Mouse (Mus musculus) adrenal gland, postnatal 0 days (tissue): Measurements from ENCODE around the gene Gpr174. TPM values are rescaled to one million over a fixed set of nuclear protein-coding genes. Genes with fewer than 3 reads are reported as not detected.

ENCODE experiments used
- polyA plus RNA-seq: library from polyadenylated mRNA; unstranded; fragments of >200 nt; fragmentation: Nextera tagmentation; extraction: Ambion mirVana; gene quantifications from 2 replicates; pipeline ENCODE4 v1.2.1, GENCODE M21; 2015

Gpr174 gene
- not detected in 2 replicates for polyA plus RNA-seq

DNA sequence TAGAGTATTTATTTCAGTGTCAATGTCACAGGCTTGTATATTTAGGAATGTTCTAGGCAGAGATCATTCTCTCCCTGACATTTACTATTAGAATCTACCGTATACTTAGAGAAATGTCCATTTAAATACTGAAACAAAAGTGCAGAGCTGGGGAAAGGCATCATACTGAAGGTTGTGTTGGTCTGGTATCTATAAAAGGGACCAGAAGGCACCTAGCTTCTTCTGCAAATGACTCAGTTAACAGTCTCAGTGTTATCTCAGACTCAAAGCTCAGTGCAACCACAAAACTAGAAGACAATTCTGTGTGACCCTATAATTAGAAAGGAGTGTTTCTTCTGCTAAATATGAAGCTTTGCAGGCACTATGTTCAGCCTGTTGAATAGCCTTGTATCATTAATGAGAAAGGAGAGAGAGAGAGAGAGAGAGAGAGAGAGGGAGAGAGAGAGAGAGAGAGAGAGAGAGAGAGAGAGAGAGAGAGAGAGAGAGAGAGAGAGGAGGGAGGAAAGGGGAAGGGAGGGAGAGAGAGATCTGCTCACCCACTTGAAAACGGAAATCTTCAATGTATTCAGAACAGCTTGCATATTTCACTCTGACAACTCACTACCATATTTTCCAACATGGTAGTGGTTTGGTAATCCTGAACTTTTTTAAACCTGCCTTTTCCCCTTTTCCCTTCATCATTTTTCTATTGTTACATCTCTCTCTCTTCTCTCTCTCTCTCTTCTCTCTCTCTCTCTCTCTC, at the start of gene Gpr174:
TSS of gene Gpr174 (plus strand) at position 393 of the 742 bp plus-strand sequence.

Other genes starting within 250 kb of the Gpr174 start
- gene P2ry10, start 167.4 kb upstream of the Gpr174 start, polyA plus RNA-seq = 0.06 and 0.19 TPM in 2 replicates
- 0.61 and 1.3 TPM in 2 replicates for gene P2ry10b, start 107.0 kb upstream of the Gpr174 start, polyA plus RNA-seq
- gene Itm2a, start 147.5 kb downstream of the Gpr174 start, polyA plus RNA-seq = 510 and 761 TPM in 2 replicates